Mouse (Mus musculus) cerebral cortex, adult 2 months (tissue): ENCODE data around the gene Mcrip2.

Source experiments
- WGBS: fragments of 180-500 bp; shearing (Covaris S2); methylation state at CpG from one replicate; pipeline ENCODE4 v1.1.7; 2018; 5-methylcytosine and 5-hydroxymethylcytosine counted together

The Mcrip2 gene

DNA sequence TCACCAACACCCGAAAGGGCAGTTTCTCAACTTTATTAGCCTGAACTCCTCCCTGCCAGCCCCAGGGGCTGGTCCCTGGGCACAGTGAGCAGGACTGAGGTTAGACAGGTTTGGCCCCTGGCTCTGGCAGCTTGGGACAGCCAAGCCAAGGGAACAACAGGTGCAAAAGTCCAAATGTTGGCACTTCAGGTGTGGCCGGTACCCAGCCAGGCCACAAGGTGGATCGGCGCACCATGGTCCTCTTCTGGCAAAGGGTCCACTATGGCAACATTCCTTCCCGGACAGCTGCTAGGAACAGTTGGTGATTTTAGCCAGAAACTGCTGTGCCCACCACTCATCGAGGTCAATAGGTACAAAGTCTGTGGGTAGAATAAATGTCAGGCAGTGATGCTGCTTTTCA, 4.9 kb downstream of the Mcrip2 start:
- WGBS: 90% methylated on average over 6 of the region's 6 CpGs

DNA sequence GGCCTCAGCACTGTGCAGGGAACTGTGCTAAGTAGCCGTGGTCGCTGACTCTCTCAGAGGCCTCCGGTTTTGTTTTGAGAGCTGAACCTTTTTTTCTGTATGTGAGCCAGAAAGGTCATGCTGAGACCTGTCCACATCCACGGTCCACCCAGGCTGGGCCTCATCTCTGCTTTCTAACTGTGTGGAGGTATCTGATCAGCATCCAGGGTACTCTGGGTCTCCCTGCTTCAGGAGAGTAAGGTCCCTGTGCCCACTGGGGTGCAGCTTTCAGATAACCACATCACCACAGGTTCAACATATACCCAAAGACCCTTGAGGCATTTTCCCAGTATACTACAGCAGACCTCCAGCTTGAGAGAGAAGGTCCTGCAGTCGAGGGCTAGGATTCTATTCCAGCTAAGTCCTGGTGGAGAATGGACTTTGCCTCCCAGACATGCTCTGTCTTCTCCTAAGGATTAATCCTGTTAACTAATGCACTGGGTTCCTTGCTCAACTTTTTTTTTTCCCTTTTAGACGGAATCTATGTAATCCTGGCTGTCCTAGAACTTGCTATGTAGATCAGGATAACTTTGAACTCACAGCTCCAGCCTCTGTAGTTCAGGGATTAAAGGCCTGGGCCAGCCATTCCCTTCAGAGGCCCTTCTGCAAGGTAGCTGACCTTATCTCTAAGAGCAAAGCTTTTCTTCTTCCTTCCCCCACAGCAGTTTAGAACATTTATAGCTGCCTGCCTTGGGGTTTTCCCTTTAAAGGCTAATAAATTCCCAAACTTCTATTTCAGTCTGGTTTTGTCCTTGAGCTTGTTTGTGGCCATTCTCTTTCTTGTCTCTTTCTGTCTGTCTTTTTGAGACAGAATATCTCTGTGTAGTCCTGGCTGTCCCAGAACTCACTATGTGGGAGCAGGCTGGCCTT, 6.6 kb downstream of the Mcrip2 start:
- whole genome bisulfite sequencing: 8% methylated on average over 6 of the region's 6 CpGs

DNA sequence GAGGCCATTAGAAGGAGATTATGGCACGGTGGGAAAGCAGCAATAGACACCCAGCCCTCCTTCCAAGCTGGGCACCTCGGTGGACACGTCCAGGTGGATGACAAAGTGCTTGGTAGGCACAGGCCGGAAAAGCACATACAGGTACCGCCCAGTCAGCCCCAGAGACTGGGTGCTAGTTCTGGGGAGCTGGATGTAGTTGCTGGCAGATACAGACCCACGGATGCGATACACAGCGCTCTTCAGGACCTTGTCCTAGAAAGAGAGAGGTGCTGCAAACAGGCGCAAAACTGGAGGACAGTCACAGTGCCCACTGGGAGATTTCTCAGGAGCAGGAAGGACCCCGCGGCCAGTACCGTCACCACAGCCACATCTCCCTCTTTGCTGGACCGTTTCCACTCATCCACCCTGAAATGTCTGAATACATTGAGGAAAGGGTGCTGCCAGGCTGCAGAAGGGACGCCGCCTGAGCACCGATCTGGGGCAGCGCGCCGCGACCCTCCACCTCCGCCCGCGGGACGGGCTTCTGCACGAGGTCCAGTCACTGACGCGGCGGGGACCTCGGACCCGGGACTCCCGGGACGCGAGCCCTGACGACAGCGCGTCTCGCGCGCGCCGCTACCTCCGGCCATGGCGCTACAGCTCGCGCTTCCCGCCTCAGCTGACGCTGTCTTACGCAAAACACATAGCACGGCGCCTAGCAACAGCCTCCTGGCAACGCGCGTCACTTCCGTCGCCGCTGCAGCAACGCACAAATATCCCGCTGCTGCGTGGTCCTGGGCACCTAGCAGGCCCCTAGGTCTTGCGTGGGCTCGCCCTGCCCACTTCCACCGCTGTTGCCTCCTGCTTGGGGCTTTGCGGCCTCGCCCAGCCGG, 7.5 kb downstream of the Mcrip2 start, which contains the start of gene Wdr90:
TSS of gene Wdr90 (minus strand) at position 670 of the 872 bp plus-strand sequence.
- whole genome bisulfite sequencing: 2% methylated on average over 65 of the region's 65 CpGs

DNA sequence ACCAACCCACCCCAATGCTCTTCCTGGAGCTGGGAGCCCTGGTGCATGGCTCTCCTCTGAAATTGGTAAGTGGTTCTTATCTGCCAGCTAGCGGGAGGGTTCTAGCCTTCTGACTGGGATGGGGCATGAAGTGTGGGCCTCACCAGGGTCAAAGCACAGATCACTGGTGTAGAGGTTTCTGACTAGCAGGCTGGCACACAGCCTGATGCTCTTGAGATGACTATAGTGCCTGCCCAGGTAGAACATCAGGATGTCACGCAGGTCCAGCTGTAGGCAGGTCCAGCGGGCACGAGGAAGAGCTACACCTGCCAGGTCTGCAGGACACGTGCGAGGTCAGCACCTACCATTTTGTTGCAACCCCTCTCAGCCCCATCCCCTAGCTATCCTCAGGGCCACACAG, 8.3 kb downstream of the Mcrip2 start:
- WGBS: 91% methylated on average over 6 of the region's 6 CpGs

DNA sequence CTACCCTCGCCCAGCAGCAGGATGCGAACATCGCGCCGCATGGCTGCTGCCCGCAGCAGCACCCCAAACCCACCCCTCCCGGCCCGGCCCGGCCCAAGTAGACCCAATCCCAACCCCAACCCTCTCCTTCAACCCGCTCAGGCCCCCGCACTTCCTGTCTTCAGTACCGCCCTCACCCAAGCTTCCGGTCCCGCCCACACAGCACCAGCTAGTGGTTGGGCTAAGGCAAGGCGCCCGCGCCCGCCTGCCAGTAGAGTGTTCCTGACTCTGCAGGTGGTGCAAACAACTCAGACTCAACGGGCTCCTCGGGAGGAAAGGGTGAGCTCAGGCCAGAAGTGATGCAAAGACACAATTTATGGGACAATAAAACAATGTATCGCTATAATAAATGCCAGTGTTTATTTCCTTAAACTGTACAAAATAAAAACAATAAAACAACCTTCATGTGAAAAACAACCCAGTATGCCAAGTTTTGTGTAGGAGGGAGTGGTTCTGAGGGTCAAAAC, 24.1 kb downstream of the Mcrip2 start, which contains the start of gene Rhot2:
TSS of gene Rhot2 (minus strand) at position 456 of the 506 bp plus-strand sequence.
- WGBS: under 1% methylated on average over 21 of the region's 21 CpGs

DNA sequence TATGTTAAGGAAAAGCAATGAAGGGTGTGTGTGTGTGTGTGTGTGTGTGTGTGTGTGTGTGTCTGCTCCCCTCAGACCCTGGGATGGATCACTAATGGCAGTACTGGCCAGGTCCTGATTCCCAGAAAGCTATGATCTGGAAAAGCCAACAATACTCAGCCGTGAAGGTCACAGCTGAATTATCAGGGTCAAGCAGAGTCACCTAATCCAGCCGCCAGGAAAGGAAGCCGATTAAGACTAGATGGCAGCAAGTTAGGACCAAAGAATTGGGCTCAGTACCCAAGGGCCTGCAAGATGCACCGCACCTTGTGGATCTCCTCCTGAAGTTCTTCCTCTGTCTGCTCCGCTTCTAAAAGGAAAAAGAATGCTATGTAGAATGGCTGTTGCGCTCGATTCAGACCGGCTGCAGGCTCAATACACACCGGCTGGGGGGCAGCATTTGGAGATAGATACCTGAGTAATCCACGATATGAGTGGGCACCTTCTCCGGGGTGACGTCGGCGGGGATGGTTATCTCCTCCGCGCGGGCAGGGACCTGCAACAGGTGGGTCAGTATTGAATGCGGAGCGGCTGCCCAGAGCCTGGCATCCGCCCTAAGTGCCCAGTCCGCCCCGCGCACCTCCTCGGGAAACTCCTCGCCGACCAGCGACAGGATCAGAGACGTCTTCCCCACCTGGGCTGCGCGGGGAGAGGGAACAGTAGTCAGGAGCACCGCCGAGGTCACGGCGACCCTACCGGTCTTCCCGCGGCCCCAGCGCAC, 24.7 kb downstream of the Mcrip2 start:
- WGBS: 1% methylated on average over 38 of the region's 38 CpGs

DNA sequence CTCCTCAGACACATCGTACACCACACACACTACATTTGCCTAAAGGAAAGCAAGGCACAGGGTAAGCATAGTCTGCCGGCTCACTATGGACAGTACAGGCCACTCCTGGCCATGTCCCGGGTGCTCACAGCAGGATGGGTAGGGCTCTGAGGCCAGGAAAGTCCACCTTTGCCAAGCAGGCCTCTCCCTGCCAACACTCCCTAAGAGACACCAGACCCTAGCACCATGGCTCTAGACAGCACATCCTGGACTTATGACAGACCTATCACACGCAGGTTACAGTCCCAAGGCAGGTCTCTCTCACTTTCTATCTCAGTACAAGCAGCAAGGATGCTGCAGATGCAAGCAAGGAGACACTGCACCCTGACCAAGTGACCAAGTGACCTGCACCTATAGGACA, 25.4 kb downstream of the Mcrip2 start:
- WGBS: 88% methylated on average over 4 of the region's 4 CpGs

DNA sequence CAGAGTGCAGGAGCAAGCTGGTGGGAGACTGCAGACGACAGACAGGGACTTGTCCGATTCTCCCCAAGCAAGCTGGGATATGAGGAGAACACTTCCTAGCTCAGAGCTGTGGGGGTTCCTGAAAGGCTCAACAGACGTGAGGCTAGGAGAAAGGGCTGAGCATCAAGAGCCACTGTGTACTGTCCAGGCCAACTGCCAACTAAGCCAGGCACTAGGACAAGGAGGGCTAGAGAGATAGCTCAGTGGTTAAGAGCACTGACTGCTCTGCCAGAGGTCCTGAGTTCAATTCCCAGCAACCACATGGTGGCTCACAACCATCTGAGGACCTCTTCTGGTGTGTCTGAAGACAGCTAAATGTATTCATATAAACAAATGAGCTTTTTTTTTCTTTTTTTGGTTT, 26.1 kb downstream of the Mcrip2 start:
- WGBS: 56% methylated on average over 3 of the region's 3 CpGs

DNA sequence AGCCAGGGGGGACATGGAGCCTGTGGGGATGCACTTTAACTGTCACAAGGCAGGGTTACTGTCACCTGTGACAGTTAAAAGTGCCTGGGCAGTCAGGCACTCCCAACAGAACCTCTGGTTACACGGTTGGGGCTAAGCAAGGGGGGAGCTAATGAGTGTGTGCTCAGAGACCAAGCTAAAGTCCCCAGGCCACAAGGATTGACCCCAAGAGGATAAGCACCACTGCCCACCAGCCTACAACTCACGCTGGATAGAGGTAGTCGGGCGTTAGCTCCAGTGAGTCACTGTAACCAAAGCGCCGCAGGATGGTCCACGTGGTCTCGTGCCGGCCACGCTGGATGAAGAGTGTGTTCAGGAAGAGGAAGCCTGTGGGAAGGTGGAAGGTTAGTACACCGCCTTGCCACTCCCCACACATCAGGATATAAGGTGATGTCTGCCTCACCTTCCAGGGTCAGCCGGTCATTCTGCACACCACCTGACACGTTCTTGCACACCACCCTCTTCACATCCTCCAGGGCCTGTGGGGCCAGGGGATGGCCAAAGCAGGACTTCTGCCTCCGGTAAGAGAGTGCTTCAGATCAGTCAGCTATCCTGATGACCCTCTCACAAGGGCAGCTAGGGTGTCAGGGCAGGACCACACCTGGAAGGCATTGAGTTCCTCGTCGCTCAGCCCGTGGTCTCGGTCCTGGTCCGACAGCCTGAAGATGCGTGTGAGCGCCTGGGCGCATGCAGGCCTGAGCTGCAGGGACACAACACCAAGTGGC, 27.3 kb downstream of the Mcrip2 start, which contains the start of gene Gm20683:
TSS of gene Gm20683 (minus strand) at position 647 of the 764 bp plus-strand sequence.
- 91% methylated on average over 22 of the region's 22 CpGs for WGBS

DNA sequence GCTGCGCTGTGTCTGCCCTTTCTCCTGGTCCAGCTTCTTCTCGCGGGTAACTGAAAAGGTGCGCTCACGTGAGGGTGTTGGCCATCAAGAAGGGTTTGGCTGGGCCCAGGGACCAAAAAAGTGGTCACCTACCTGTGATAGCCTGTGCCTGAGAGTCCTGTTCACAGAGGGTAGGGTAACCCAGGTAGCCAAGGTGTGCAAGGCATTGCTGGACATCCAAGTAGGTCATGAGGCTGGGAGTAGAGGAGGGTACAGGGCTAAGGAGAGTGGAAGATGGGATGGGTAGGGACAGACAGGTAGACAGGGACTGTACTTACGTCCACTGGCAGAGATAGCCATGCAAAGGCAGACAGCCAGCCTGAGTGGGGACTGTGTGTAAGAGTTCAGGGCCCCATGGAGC, 28.0 kb downstream of the Mcrip2 start:
- 96% methylated on average over 6 of the region's 6 CpGs for WGBS

DNA sequence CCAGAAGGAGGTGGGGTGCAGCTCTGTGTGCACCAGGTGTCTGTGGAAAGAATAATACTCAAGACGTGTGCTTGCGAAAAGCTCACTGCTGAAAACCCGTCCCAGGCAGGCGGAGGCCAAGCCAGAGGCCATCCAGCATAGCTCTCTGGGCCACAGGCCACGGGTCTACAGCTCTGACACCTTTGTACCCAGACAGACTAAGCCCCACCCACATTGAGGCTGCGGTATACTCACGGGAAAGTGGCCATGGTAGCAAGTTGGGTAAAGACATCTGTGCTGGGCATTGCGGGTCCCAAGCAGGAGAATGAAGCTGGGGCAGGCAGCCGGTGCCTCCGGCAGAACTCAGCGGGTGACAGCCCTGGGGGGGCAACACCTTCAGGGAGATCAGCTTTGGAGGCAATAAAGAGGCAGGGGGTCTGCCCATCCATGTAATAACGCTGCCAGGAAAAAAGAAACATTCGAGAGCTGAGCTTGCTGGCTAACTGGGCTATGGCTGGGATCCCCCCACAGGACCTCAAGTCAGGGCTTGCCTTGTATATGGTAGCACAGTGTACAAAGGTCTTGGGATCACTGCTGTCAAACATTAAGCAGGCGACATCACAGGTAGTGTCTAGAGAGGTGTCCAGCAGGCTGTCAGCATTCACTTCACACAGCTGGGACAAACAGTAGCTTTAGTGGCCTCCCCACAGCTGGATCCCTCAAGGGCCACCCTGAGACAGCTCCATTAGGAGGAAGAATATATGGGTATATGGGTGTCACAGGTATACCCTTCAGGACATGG, 28.9 kb downstream of the Mcrip2 start:
- 77% methylated on average over 14 of the region's 14 CpGs for WGBS

DNA sequence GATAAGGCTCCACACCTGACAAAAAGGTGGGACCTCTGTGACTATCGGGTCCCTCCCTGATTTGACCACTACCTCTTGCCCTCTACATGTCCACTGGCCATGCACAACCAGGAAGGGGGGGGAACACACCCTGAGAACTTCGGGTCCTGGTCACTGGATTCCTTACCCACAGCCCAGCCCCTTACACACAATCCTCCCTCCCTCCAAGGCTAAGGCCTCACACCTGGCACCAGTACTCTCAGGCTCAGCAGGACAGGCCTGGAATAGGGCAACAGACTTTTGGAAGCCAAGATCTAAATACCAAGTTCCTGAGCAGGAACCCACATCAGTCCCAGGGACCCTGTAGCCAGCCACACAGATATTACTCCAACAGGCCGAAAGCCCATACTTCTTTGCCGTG, 29.7 kb downstream of the Mcrip2 start:
- WGBS: 84% methylated on average over 4 of the region's 4 CpGs

DNA sequence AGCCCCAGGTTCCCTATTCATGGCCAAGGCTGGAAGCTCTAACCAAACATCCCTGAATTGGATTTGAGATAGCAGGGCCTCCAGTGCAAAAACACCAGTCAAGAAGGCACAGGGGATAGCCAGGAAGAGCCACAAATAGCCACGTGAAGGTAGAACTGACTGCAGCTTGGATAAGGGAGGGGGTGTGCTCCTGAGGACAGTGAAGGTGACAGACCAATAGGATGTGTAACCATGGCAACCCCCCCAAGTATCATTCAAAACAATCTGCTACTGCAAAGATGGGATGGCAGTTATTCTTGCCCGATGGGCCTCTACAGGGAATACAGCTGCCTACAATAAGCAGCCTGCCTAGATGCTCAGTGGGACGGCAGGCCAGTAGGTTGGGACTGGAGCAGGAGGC, 31.0 kb downstream of the Mcrip2 start:
- 22% methylated on average over 3 of the region's 3 CpGs for WGBS

DNA sequence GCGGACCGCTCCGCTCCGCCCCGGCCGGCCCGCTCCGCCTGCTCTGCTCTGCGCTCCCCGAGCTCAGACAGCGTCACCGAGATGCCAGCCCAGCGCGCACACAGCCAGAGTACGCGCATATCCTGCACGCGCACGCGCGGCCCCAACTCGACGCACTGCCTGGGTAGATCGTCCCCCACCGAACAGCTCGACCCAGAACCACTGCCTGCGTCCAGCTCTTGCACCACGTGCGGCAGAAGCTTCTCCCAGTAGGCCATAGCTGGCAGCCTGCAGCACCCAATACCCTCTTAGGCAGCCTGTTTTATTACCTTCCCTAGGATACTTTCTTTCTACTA, 31.5 kb downstream of the Mcrip2 start, which contains the start of gene Rhbdl1:
TSS of gene Rhbdl1 (minus strand) at position 220 of the 335 bp plus-strand sequence.
- WGBS: 3% methylated on average over 29 of the region's 29 CpGs

DNA sequence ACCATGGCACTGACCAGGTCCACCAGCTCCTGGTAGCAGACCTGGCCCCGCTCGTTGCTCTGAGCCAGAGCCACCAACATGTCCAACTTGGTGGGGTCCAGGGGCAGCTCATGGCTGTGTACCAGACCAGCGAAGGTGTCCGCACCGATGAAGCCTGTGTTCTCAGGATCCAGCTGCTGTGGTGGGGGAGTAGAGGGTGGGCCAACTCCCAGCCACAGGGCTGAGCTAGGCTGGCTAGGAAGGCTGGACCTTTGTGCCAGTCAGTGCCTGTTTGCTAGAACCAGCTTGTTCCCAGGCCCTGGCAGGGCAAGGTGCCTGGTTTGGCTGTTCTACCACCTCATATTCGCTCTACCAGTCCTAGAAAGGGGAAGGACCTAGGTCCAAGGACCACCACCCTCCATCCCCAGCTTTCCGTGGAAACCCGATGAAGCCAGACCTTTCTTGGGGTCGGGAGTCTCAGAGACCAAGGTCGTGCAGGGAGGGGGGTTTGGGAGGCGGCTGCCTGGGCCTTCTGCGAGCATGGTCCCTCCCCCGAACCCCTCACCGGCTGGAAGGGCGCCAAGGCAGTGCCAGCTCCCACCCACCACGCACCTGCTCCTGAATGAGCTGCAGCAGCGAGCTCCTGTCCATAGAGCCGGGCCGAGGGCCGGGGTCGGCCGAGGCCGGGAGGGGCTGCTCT, 32.0 kb downstream of the Mcrip2 start:
- 11% methylated on average over 23 of the region's 23 CpGs for WGBS

DNA sequence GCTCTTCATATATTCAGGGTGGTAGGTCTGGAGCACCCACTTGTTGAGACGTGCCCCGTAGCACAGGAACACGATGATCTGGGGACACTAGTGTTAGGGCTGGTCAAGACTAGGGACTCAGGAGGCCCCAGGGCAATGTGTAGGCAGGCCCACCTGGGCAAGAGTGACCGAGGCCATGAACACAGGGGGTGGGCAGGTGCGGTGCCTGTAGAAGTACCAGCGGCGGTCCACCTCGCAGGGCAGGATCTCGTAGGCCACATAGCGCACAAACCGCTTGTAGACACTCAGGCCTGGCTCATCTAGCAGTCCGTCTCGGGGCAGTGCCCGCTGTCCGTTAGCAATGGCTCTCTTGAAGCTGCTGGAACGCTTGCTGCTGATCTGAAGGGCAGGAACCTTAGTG, 32.7 kb downstream of the Mcrip2 start:
- WGBS: 94% methylated on average over 16 of the region's 16 CpGs

DNA sequence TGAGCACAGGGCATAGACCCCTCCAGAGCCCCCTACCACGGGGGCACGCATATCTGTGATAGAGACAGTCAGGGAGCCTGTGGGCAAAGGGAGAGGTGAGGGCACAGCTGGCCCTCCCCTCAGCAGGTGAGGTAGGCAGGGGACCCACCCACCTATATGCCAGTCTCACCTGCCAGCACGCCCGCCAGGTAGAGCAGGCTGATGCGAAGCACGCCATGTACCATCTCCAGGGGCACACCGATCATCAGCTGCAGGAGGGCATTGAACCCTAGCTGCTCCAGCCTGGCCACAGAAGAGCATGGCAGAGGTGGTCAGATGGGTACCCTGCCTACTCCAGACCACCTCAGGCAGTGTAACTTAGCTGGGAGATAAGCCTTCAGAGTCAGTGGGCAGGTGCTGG, 33.3 kb downstream of the Mcrip2 start:
- WGBS: 91% methylated on average over 7 of the region's 7 CpGs

DNA sequence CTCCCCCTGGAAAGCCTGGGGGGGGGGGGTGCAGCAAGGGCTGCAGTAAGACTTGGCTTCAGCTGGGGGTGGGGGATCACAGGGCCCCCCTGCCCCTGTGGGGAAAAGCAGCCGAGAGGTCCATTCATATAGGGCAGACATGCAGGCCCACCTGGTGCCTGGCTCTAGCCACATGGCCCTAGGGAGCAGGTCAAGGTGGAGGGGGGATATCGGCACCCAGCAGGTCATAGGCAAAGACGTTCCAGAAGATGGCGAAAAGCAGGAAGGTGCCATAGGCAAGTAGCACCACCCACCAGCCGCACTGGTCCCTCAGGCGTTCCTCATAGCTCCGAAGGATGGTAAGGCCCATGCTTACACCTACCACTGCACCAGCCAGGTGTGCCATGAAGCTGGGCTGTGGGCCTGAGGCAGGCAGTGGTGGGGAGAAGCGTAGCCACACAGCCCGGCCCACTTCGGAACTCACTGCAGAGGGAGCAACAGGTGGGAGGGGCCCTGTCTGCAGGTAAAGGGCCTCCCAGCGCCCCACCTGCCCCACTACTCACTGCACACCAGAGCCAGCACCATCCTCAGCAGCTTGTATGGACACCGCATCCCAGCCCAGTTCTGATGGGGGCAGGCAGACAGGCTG, 33.9 kb downstream of the Mcrip2 start:
- 74% methylated on average over 12 of the region's 12 CpGs for WGBS
